25 mouse cellular contexts compared by ENCODE assay signal in the genomic region with DNA sequence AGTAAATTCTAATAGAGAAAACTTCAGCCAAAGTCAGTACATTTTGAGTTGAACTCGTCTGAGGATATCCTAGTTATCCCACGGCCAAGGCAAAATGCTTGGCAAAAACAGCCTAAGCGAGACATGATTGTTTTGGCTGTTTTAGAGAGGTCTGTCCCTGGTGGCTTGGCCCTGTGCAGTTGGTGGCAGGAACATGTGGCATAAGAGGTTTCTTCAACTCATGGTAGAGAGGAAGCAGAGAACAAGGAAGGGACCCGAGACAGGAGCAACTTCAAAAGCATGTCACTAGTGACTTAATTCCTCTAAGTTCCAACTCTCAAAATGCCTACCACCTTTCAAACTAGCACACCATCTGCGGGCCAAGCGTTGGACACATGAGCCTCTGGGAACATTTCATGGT. TPM values are rescaled to one million over a fixed set of nuclear protein-coding genes. Genes with fewer than 3 reads are reported as not detected.
DNase-seq lines count a peak whose midpoint lies in the region; ATAC-seq and TF ChIP-seq lines count a peak whose summit lies in the region.
"Had no signal": no experiment of that assay in that cellular context is flagged by ENCODE, and none has a peak within 500 bp of the region (broad histone marks: within the 10 kb centered on the region; RNA-seq: fewer than 3 reads in every experiment).

No protein-coding gene starts in this region.

- 0 out of 2 replicates have a peak, but pooled peaks cover 2% of the 10 kb centered on the region for H3K9me3 ChIP-seq in intestine, embryonic 14.5 days (ENCODE audit: control insufficient read depth, low read length)
- H3K9me3 ChIP-seq in intestine, postnatal 0 days (ENCODE audit: control insufficient read depth) = no peaks in the 10 kb centered on the region
- H3K9me3 ChIP-seq in lung, postnatal 0 days (ENCODE audit: low read length) = no peaks in the 10 kb centered on the region
- no peaks in the 10 kb centered on the region for H3K9me3 ChIP-seq in stomach, embryonic 14.5 days (ENCODE audit: control insufficient read depth, low read depth, low read length)
- H3K9me3 ChIP-seq: forebrain, embryonic 10.5 days; liver, embryonic 12.5 days; midbrain, embryonic 10.5 days had no signal

- H3K4me2 ChIP-seq in intestine, embryonic 14.5 days (ENCODE audit: low read length) = no peak overlapping the region
- H3K4me2 ChIP-seq in intestine, postnatal 0 days (replicated peaks; ENCODE audit: low read depth) = no peak overlapping the region
- H3K4me2 ChIP-seq in lung, postnatal 0 days (replicated peaks; ENCODE audit: low read depth, low read length) = no peak overlapping the region
- H3K4me2 ChIP-seq in stomach, embryonic 14.5 days (replicated peaks; ENCODE audit: low read depth, low read length) = no peak overlapping the region
- H3K4me2 ChIP-seq: liver, embryonic 12.5 days had no signal

- TF ChIP-seq CTCF in intestine, postnatal 0 days (IDR thresholded peaks at IDR 0.05; ENCODE audit: low read depth) = no peak
- TF ChIP-seq CTCF in lung, postnatal 0 days (IDR thresholded peaks at IDR 0.05) = no peak
- no peak for TF ChIP-seq CTCF in lung, adult 2 months (IDR thresholded peaks at IDR 0.05; ENCODE audit: insufficient read depth, low read length)

- H3K36me3 ChIP-seq in intestine, embryonic 14.5 days (ENCODE audit: control insufficient read depth, insufficient read depth, low read length) = peaks cover 21% of the 10 kb centered on the region
- no peaks in the 10 kb centered on the region for H3K36me3 ChIP-seq in intestine, postnatal 0 days (ENCODE audit: control insufficient read depth, insufficient read depth)
- H3K36me3 ChIP-seq in lung, postnatal 0 days (ENCODE audit: insufficient read depth, low read length) = peaks cover 6% of the 10 kb centered on the region; the same call in 1 of the 2 replicates
- no peaks in the 10 kb centered on the region for H3K36me3 ChIP-seq in stomach, embryonic 14.5 days (ENCODE audit: control insufficient read depth, insufficient read depth, low read length)
- H3K36me3 ChIP-seq: liver, embryonic 12.5 days; midbrain, embryonic 10.5 days had no signal

- intact Hi-C loops in left cerebral cortex, postnatal 14 days (cut with DNase I) = no loop called here

- H3K27ac ChIP-seq in intestine, embryonic 14.5 days (ENCODE audit: low read depth) = peak overlapping the region; percentile 76
- H3K27ac ChIP-seq in intestine, postnatal 0 days (ENCODE audit: low read depth, low read length) = no peak overlapping the region
- peak overlapping the region; percentile 57; the same call in 1 of the 2 replicates for H3K27ac ChIP-seq in lung, postnatal 0 days (ENCODE audit: low read length)
- H3K27ac ChIP-seq in stomach, embryonic 14.5 days (ENCODE audit: low read length) = peak overlapping the region; percentile 34; the same call in 1 of the 2 replicates
- H3K27ac ChIP-seq: forebrain, embryonic 10.5 days; hindbrain, postnatal 0 days; kidney, postnatal 0 days; liver, embryonic 12.5 days; midbrain, embryonic 10.5 days had no signal

- H3K4me3 ChIP-seq in intestine, embryonic 14.5 days (ENCODE audit: low read depth, low read length) = no peak overlapping the region
- H3K4me3 ChIP-seq in intestine, postnatal 0 days (ENCODE audit: low read depth, low read length) = no peak overlapping the region
- no peak overlapping the region for H3K4me3 ChIP-seq in lung, postnatal 0 days (ENCODE audit: low read depth, low read length)
- H3K4me3 ChIP-seq in lung, adult 2 months (replicated peaks; ENCODE audit: extremely low read depth, low read depth, low read length) = no peak overlapping the region
- no peak overlapping the region for H3K4me3 ChIP-seq in stomach, embryonic 14.5 days (ENCODE audit: low read depth, low read length)
- H3K4me3 ChIP-seq: forebrain, embryonic 10.5 days; liver, embryonic 12.5 days; midbrain, embryonic 10.5 days had no signal

- TF ChIP-seq POLR2A in lung, adult 2 months (IDR thresholded peaks at IDR 0.05; ENCODE audit: borderline replicate concordance, extremely low read depth, low read depth, low read length) = no peak

- no peak for DNase-seq in intestine, embryonic 14.5 days (ENCODE audit: low spot score)
- no peak for DNase-seq in lung, postnatal 0 days (ENCODE audit: low spot score)
- DNase-seq in lung, adult 2 months = no peak
- no peak for DNase-seq in MN1 (ENCODE audit: low spot score)
- DNase-seq in left cerebral cortex, postnatal 14 days (ENCODE audit: low spot score in 2 of 2) = no peak
- DNase-seq: adrenal gland, postnatal 36 days; cerebellum, adult 9-11 months; forebrain, postnatal 0 days; gastrocnemius, postnatal 36 days; kidney, adult 2 months; lung, postnatal 36 days had no signal

- no peak for TF ChIP-seq EP300 in lung, postnatal 0 days (IDR thresholded peaks at IDR 0.05)

- H3K27me3 ChIP-seq in intestine, embryonic 14.5 days (replicated peaks; ENCODE audit: control insufficient read depth, insufficient read depth, low read length) = no peaks in the 10 kb centered on the region
- H3K27me3 ChIP-seq in intestine, postnatal 0 days (replicated peaks; ENCODE audit: control insufficient read depth, insufficient read depth, low read length) = no peaks in the 10 kb centered on the region
- H3K27me3 ChIP-seq in lung, postnatal 0 days (replicated peaks; ENCODE audit: insufficient read depth, low read length) = no peaks in the 10 kb centered on the region
- no peaks in the 10 kb centered on the region for H3K27me3 ChIP-seq in stomach, embryonic 14.5 days (ENCODE audit: control insufficient read depth, insufficient read depth, low read length)
- H3K27me3 ChIP-seq: liver, embryonic 12.5 days; Patski had no signal

- ATAC-seq in intestine, embryonic 14.5 days (replicated peaks; ENCODE audit: low FRiP score, low TSS enrichment, low read depth) = no peak
- ATAC-seq in intestine, postnatal 0 days = no peak
- ATAC-seq in lung, postnatal 0 days = no peak
- ATAC-seq in stomach, embryonic 14.5 days (ENCODE audit: insufficient number of reproducible peaks, insufficient read depth, low FRiP score, low read depth) = no peak
- ATAC-seq: forebrain, postnatal 0 days; hindbrain, postnatal 0 days; liver, embryonic 12.5 days; Patski had no signal

- no peak overlapping the region for H3K9ac ChIP-seq in intestine, embryonic 14.5 days (ENCODE audit: low read length)
- H3K9ac ChIP-seq in intestine, postnatal 0 days (ENCODE audit: low read depth, low read length) = no peak overlapping the region
- H3K9ac ChIP-seq in lung, postnatal 0 days (replicated peaks; ENCODE audit: low read depth) = no peak overlapping the region
- H3K9ac ChIP-seq in stomach, embryonic 14.5 days (replicated peaks; ENCODE audit: low read depth, low read length) = no peak overlapping the region
- H3K9ac ChIP-seq: forebrain, postnatal 0 days; liver, embryonic 12.5 days had no signal

- 86% methylated on average over 6 of the region's 6 CpGs for WGBS in intestine, embryonic 14.5 days
- WGBS in intestine, postnatal 0 days = 80% methylated on average over 6 of the region's 6 CpGs
- WGBS in lung, postnatal 0 days = 75% methylated on average over 6 of the region's 6 CpGs
- WGBS in lung, adult 2 months = 65% methylated on average over 6 of the region's 6 CpGs
- WGBS in stomach, embryonic 14.5 days = 88% methylated on average over 6 of the region's 6 CpGs

- H3K4me1 ChIP-seq in intestine, embryonic 14.5 days (replicated peaks; ENCODE audit: control insufficient read depth, insufficient read depth, low read length) = peaks cover 12% of the 10 kb centered on the region; the same call in 1 of the 2 replicates
- H3K4me1 ChIP-seq in intestine, postnatal 0 days (replicated peaks; ENCODE audit: control insufficient read depth, insufficient read depth, low read length) = no peaks in the 10 kb centered on the region
- no peaks in the 10 kb centered on the region; the same call in 1 of the 2 replicates for H3K4me1 ChIP-seq in lung, postnatal 0 days (ENCODE audit: insufficient read depth, low read depth, low read length)
- H3K4me1 ChIP-seq in lung, adult 2 months (ENCODE audit: control insufficient read depth, insufficient read depth, low read length) = no peaks in the 10 kb centered on the region
- H3K4me1 ChIP-seq in stomach, embryonic 14.5 days (ENCODE audit: control insufficient read depth, insufficient read depth, low read length) = peaks cover 4% of the 10 kb centered on the region; the same call in 1 of the 2 replicates
- H3K4me1 ChIP-seq: liver, embryonic 12.5 days had no signal

RNA-seq across cellular contexts. Expression of gene Dync2li1, which starts 5.7 kb away (rescaled TPM):
- 29.6 and 31.1 TPM in 2 replicates for polyA plus RNA-seq in intestine, embryonic 14.5 days (2014; fragmentation: Nextera tagmentation; extraction: Ambion mirVana)
- 10.1 and 11.4 TPM in 2 replicates for polyA plus RNA-seq in intestine, postnatal 0 days (2015; fragmentation: Nextera tagmentation; extraction: Ambion mirVana)
- polyA plus RNA-seq in lung, postnatal 0 days (2015; fragmentation: Nextera tagmentation; extraction: Ambion mirVana) = 29.0 and 33.8 TPM in 2 replicates
- 5.5 and 11.4 TPM in 2 replicates for polyA plus RNA-seq in lung, adult 2 months (2012; rRNA removed)
- polyA plus RNA-seq in stomach, embryonic 14.5 days (2014; fragmentation: Nextera tagmentation; extraction: Ambion mirVana) = 37.1 and 39.9 TPM in 2 replicates
- 10 to 100 TPM; 22.1 to 24.3 TPM for total RNA-seq in left cerebral cortex, postnatal 14 days (2021)

RNA-seq across cellular contexts. Expression of gene Abcg8, which starts 55.5 kb away (rescaled TPM):
- polyA plus RNA-seq in intestine, embryonic 14.5 days (2014; fragmentation: Nextera tagmentation; extraction: Ambion mirVana) = 0.09 TPM in 1 of 2 replicates, not detected in the other
- 47.4 and 56.7 TPM in 2 replicates for polyA plus RNA-seq in intestine, postnatal 0 days (2015; fragmentation: Nextera tagmentation; extraction: Ambion mirVana)
- not detected in 2 replicates for polyA plus RNA-seq in lung, postnatal 0 days (2015; fragmentation: Nextera tagmentation; extraction: Ambion mirVana)
- polyA plus RNA-seq in lung, adult 2 months (2012; rRNA removed) = 0.06 and 0.19 TPM in 2 replicates
- 0.20 TPM in 1 of 2 replicates, not detected in the other for polyA plus RNA-seq in stomach, embryonic 14.5 days (2014; fragmentation: Nextera tagmentation; extraction: Ambion mirVana)
- under 1 TPM in 1 of 2 experiments, not detected in 1; 0.15 TPM for total RNA-seq in left cerebral cortex, postnatal 14 days (2021)
- total RNA-seq: adrenal gland, adult 18-20 months; adrenal gland, postnatal 36 days; common myeloid progenitor, adult 5-6 weeks; gastrocnemius, postnatal 36 days; hindbrain, postnatal 0 days; layer of hippocampus, postnatal 10 days; midbrain, postnatal 0 days had no signal
- polyA plus RNA-seq: heart, postnatal 0 days; hindbrain, postnatal 0 days; midbrain, postnatal 0 days; neural tube, embryonic 14.5 days had no signal

Comparison
In these comparisons a context has a peak if more than half of its experiments do, and no peak if none do; other contexts are left out.
1. RNA of gene Abcg8, which starts 55.5 kb away (polyA plus RNA-seq): 47.4 to 56.7 TPM in intestine, postnatal 0 days; 0.20 TPM in stomach, embryonic 14.5 days, 0.06 to 0.19 TPM in lung, adult 2 months, 0.09 TPM in intestine, embryonic 14.5 days and not detected in lung, postnatal 0 days; every median in the first group is over 10 times any median in the second.